Mouse (Mus musculus): ENCODE results near the gene Gusb.

GRCm38 (mm10) chr5:130003229-130003628 lies 380 bp upstream of the Gusb start:
- no peak for TF ChIP-seq POLR2A (IDR thresholded peaks at IDR 0.05; ENCODE audit: insufficient read length, low read depth)
- TF ChIP-seq TCF12 (IDR thresholded peaks at IDR 0.05; ENCODE audit: insufficient read depth, poor library complexity, severe bottlenecking): no peak
- TF ChIP-seq MAX (IDR thresholded peaks at IDR 0.05; ENCODE audit: low read depth): no peak

Data from myocyte (in vitro differentiated cells).